7 mouse cellular contexts compared by ENCODE assay signal in genomic region chr6:58641056-58641799, GRCm38 (mm10). TPM values are rescaled to one million over a fixed set of nuclear protein-coding genes. Genes with fewer than 3 reads are reported as not detected.
DNase-seq lines count a peak whose midpoint lies in the region; ATAC-seq and TF ChIP-seq lines count a peak whose summit lies in the region.

No protein-coding gene starts in this region.

- H3K4me2 ChIP-seq in hindbrain, embryonic 12.5 days (replicated peaks): peak overlapping the region; percentile 88
- peak overlapping the region; percentile 72 for H3K4me2 ChIP-seq in liver, embryonic 13.5 days

- H3K9ac ChIP-seq in ES-Bruce4 (ENCODE audit: low read depth, poor library complexity, severe bottlenecking): peak overlapping the region; percentile 90
- no peak overlapping the region for H3K9ac ChIP-seq in hindbrain, embryonic 12.5 days
- peak overlapping the region; percentile 94 for H3K9ac ChIP-seq in liver, embryonic 13.5 days

- DNase-seq in A20 (ENCODE audit: low read depth, low spot score): peak; percentile 7
- no peak for DNase-seq in liver, embryonic 13.5 days
- DNase-seq in adrenal gland, adult 8-10 months: no peak
- DNase-seq in c-Kit-positive CD71-positive TER-119-positive erythroid progenitor cells, embryonic 14.5 days (ENCODE audit: low spot score): no peak
- no peak for DNase-seq in thymus, postnatal 25 days

- H3K9me3 ChIP-seq in ES-Bruce4 (replicated peaks; ENCODE audit: control insufficient read depth, insufficient read depth, low read length, poor library complexity, severe bottlenecking): no peaks in the 10 kb centered on the region
- H3K9me3 ChIP-seq in hindbrain, embryonic 12.5 days (replicated peaks): no peaks in the 10 kb centered on the region
- no peaks in the 10 kb centered on the region for H3K9me3 ChIP-seq in liver, embryonic 13.5 days (replicated peaks)

- H3K36me3 ChIP-seq in ES-Bruce4 (ENCODE audit: control insufficient read depth, insufficient read depth, low read length, poor library complexity, severe bottlenecking): no peaks in the 10 kb centered on the region
- no peaks in the 10 kb centered on the region for H3K36me3 ChIP-seq in hindbrain, embryonic 12.5 days
- H3K36me3 ChIP-seq in liver, embryonic 13.5 days: peaks cover 5% of the 10 kb centered on the region; the same call in 1 of the 2 replicates

- whole genome bisulfite sequencing in hindbrain, embryonic 12.5 days: 58% methylated on average over 11 of the region's 11 CpGs
- WGBS in liver, embryonic 13.5 days (ENCODE audit: insufficient replicate concordance): 17% methylated on average over 11 of the region's 11 CpGs

- no peaks in the 10 kb centered on the region for H3K27me3 ChIP-seq in ES-Bruce4 (ENCODE audit: control insufficient read depth, insufficient read depth, low read length, poor library complexity, severe bottlenecking)
- H3K27me3 ChIP-seq in hindbrain, embryonic 12.5 days: no peaks in the 10 kb centered on the region
- H3K27me3 ChIP-seq in liver, embryonic 13.5 days: no peaks in the 10 kb centered on the region

- TF ChIP-seq CTCF in ES-Bruce4 (IDR thresholded peaks at IDR 0.05; ENCODE audit: low read depth, low read length): no peak

- no peak overlapping the region for H3K4me3 ChIP-seq in ES-Bruce4 (ENCODE audit: low read depth, low read length)
- 0 out of 2 replicates have a peak overlapping the region, but pooled peaks have one; percentile 61 for H3K4me3 ChIP-seq in hindbrain, embryonic 12.5 days
- peak overlapping the region; percentile 83 for H3K4me3 ChIP-seq in liver, embryonic 13.5 days (replicated peaks)

- no peak for TF ChIP-seq EP300 in ES-Bruce4 (IDR thresholded peaks at IDR 0.05; ENCODE audit: insufficient read depth, low read depth, low read length)

- no peak for ATAC-seq in hindbrain, embryonic 12.5 days (ENCODE audit: low FRiP score)
- no peak for ATAC-seq in liver, embryonic 13.5 days (ENCODE audit: low read depth)

- TF ChIP-seq POLR2A in ES-Bruce4 (IDR thresholded peaks at IDR 0.05; ENCODE audit: insufficient read depth, low read length): no peak

- peaks cover 2% of the 10 kb centered on the region for H3K4me1 ChIP-seq in ES-Bruce4 (ENCODE audit: control insufficient read depth, insufficient read depth, low read length)
- 0 out of 2 replicates have a peak, but pooled peaks cover 4% of the 10 kb centered on the region for H3K4me1 ChIP-seq in hindbrain, embryonic 12.5 days
- H3K4me1 ChIP-seq in liver, embryonic 13.5 days (replicated peaks): peaks cover 67% of the 10 kb centered on the region

- H3K27ac ChIP-seq in ES-Bruce4 (ENCODE audit: insufficient read depth, low read length): no peak overlapping the region
- no peak overlapping the region for H3K27ac ChIP-seq in hindbrain, embryonic 12.5 days
- peak overlapping the region; percentile 97 for H3K27ac ChIP-seq in liver, embryonic 13.5 days

RNA-seq across cellular contexts. Expression of gene Abcg2, which starts 56.9 kb away (rescaled TPM):
- 62.7 and 71.8 TPM in 2 replicates for polyA plus RNA-seq in ES-Bruce4 (2011; ENCODE audit: insufficient read depth, insufficient read length, low read depth, missing spikeins)
- 41.8 and 42.5 TPM in 2 replicates for polyA plus RNA-seq in hindbrain, embryonic 12.5 days (2016; fragmentation: Nextera tagmentation; extraction: Ambion mirVana)
- 201 and 233 TPM in 2 replicates for polyA plus RNA-seq in liver, embryonic 13.5 days (2015; fragmentation: Nextera tagmentation; extraction: Ambion mirVana)
- total RNA-seq in adrenal gland, adult 8-10 months (2022): 10 to 100 TPM; 22.6 to 47.4 (median 31.8) TPM
